Mouse (Mus musculus): ENCODE data around the gene Gm20489. TPM values are rescaled to one million over a fixed set of nuclear protein-coding genes. Genes with fewer than 3 reads are reported as not detected.

The Gm20489 gene
- polyA plus RNA-seq, 1 experiment from 2014 or later: not detected

- H3K4me2 ChIP-seq: no peak overlapping the region
- no peaks in the 10 kb centered on the region for H3K27me3 ChIP-seq
- no peaks in the 10 kb centered on the region for H3K36me3 ChIP-seq
- no peak overlapping the region for H3K4me3 ChIP-seq
- no peaks in the 10 kb centered on the region for H3K9me3 ChIP-seq (replicated peaks)
- H3K4me1 ChIP-seq (replicated peaks): peaks cover 21% of the 10 kb centered on the region
- no peak overlapping the region for H3K27ac ChIP-seq
- H3K9ac ChIP-seq: no peak overlapping the region
- WGBS: 78% methylated on average over 13 of the region's 13 CpGs
- ATAC-seq (replicated peaks; ENCODE audit: insufficient number of reproducible peaks, insufficient read depth, low FRiP score, low read depth): no peak
Measured at GRCm38 (mm10) chrX:101256603-101257002, 12.2 kb downstream of the Gm20489 start.

GRCm38 (mm10) chrX:101254740-101255139 lies 14.1 kb downstream of the Gm20489 start:
- Histone ChIP-seq H3K9ac (peak overlapping the region; percentile 71), H3K4me2 (peak overlapping the region; percentile 82), H3K4me1 (replicated peaks) (peaks cover 11% of the 10 kb centered on the region), H3K27me3 (no peaks in the 10 kb centered on the region), H3K9me3 (replicated peaks) (no peaks in the 10 kb centered on the region), H3K4me3 (peak overlapping the region; percentile 65), H3K27ac (peak overlapping the region; percentile 71), H3K36me3 (no peaks in the 10 kb centered on the region)
- WGBS: 12% methylated on average over 26 of the region's 26 CpGs
- ATAC-seq (replicated peaks; ENCODE audit: insufficient number of reproducible peaks, insufficient read depth, low FRiP score, low read depth): 0 out of 2 replicates have a peak, but pooled peaks have one; percentile 5

DNA sequence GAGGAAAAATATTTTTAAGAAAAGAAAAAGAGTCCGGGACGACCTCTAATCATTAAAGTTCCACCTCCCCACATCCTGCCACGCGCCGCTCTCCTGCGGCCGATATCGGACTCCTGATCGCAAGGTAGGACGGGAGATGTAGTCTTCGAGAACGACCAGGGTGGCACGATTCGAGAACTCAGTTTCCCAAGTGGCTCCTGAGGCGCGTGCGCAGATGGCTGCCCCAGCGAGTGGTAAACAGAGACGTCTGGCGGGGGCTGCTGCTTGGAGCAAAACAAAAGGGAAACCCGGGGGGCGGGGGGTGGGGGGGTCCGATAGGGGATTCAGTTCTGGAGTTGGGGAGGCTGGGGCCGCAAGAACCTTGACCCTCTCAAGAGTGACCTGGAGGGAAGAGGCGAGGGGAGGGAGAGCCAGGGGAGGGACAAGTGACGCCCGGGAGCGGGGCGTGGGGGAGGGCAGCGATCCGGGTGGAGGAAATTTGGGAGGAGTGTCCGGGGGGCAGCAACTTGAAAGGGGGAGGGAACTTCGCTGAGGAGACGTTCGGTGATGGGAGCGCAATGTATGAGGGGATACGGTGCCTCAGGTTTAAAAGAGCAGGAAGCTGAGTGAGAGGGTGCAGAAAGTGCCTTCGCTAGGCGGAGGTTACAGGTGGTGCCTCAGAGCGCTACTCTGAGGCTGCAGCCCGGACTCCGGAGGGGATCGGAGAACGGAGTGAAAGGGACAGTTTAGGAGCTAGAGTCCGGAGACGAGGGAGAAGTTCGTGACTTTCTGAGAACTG lies 14.7 kb downstream of the Gm20489 start, which contains the start of gene Foxo4:
Gene Foxo4 (plus strand): TSS at position 577 of the 778 bp plus-strand sequence.
- Histone ChIP-seq H3K27me3 (no peaks in the 10 kb centered on the region), H3K9me3 (replicated peaks) (no peaks in the 10 kb centered on the region), H3K9ac (peak within 1 kb of the TSS; percentile 71), H3K4me3 (peak within 1 kb of the TSS; percentile 65), H3K36me3 (no peaks in the 10 kb centered on the region), H3K4me1 (replicated peaks) (peaks cover 11% of the 10 kb centered on the region), H3K27ac (peak within 1 kb of the TSS; percentile 71), H3K4me2 (peak within 1 kb of the TSS; percentile 82)
- 15% methylated on average over 47 of the region's 47 CpGs for WGBS
- peak; percentile 84 for ATAC-seq (replicated peaks; ENCODE audit: insufficient number of reproducible peaks, insufficient read depth, low FRiP score, low read depth)

DNA sequence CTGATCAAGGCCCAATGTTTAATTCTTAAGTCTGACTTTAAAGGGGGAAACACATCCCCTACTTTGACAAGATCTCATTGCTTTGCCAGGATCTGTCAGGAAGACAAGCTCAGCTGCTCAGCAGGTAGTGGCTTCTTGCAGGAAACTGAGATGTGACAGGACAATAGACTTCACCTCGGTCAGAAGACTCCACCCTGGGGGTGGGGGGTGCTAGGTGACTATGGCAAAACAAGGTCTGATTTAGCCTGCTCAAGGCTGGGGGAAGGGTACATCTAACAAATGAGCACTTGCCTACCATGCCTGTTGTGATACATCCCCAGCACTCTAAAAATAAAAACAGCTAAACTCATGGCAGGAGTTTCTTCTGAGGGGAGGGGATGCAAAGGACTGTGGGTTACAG lies 23.8 kb downstream of the Gm20489 start:
- Histone ChIP-seq H3K9me3 (replicated peaks) (no peaks in the 10 kb centered on the region), H3K4me3 (no peak overlapping the region), H3K9ac (no peak overlapping the region), H3K27ac (no peak overlapping the region), H3K27me3 (no peaks in the 10 kb centered on the region), H3K36me3 (no peaks in the 10 kb centered on the region), H3K4me2 (no peak overlapping the region), H3K4me1 (replicated peaks) (no peaks in the 10 kb centered on the region)
- WGBS: 21% methylated on average over 1 of the region's 1 CpGs
- no peak for ATAC-seq (replicated peaks; ENCODE audit: insufficient number of reproducible peaks, insufficient read depth, low FRiP score, low read depth)

- Histone ChIP-seq H3K4me2 (peak overlapping the region; percentile 61), H3K27ac (peak overlapping the region; percentile 60), H3K4me1 (replicated peaks) (0 out of 2 replicates have a peak, but pooled peaks cover 4% of the 10 kb centered on the region), H3K27me3 (no peaks in the 10 kb centered on the region; the same call in 1 of the 2 replicates), H3K9me3 (replicated peaks) (no peaks in the 10 kb centered on the region), H3K36me3 (0 out of 2 replicates have a peak, but pooled peaks cover 4% of the 10 kb centered on the region), H3K4me3 (peak overlapping the region; percentile 67), H3K9ac (peak overlapping the region; percentile 25; the same call in 1 of the 2 replicates)
- 35% methylated on average over 7 of the region's 7 CpGs for WGBS
- ATAC-seq (replicated peaks; ENCODE audit: insufficient number of reproducible peaks, insufficient read depth, low FRiP score, low read depth): no peak
Measured at GRCm38 (mm10) chrX:101222796-101223162, 46.0 kb downstream of the Gm20489 start.

GRCm38 (mm10) chrX:101221834-101222795 lies 46.7 kb downstream of the Gm20489 start, which contains the start of gene Snx12:
Gene Snx12, minus strand, starts transcription at chrX:101222563.
- peak within 1 kb of the TSS; percentile 67 for H3K4me3 ChIP-seq
- peak within 1 kb of the TSS; percentile 61 for H3K4me2 ChIP-seq
- H3K9me3 ChIP-seq (replicated peaks): no peaks in the 10 kb centered on the region
- 16% methylated on average over 55 of the region's 55 CpGs for WGBS
- H3K9ac ChIP-seq: peak within 1 kb of the TSS; percentile 55
- H3K4me1 ChIP-seq (replicated peaks): 0 out of 2 replicates have a peak, but pooled peaks cover 4% of the 10 kb centered on the region
- 0 out of 2 replicates have a peak, but pooled peaks cover 4% of the 10 kb centered on the region for H3K36me3 ChIP-seq
- peak; percentile 97 for ATAC-seq (replicated peaks; ENCODE audit: insufficient number of reproducible peaks, insufficient read depth, low FRiP score, low read depth)
- H3K27me3 ChIP-seq: no peaks in the 10 kb centered on the region; the same call in 1 of the 2 replicates
- H3K27ac ChIP-seq: peak within 1 kb of the TSS; percentile 77

Other genes starting within 250 kb of the Gm20489 start
- 0.29 and 0.45 TPM in 2 replicates for gene Tex11, start 209.4 kb downstream of the Gm20489 start, polyA plus RNA-seq (2015; fragmentation: Nextera tagmentation; extraction: Ambion mirVana)
- gene Slc7a3, start 183.0 kb downstream of the Gm20489 start, polyA plus RNA-seq (2015; fragmentation: Nextera tagmentation; extraction: Ambion mirVana): 0.26 and 0.80 TPM in 2 replicates
- 34.3 and 39.7 TPM in 2 replicates for gene Snx12, start 46.5 kb downstream of the Gm20489 start, polyA plus RNA-seq (2015; fragmentation: Nextera tagmentation; extraction: Ambion mirVana)
- 1.4 and 1.9 TPM in 2 replicates for gene Foxo4, start 14.5 kb downstream of the Gm20489 start, polyA plus RNA-seq (2015; fragmentation: Nextera tagmentation; extraction: Ambion mirVana)
- gene Gm614, start 5.0 kb downstream of the Gm20489 start, polyA plus RNA-seq (2015; fragmentation: Nextera tagmentation; extraction: Ambion mirVana): not detected in 2 replicates
- 17.3 and 31.0 TPM in 2 replicates for gene Il2rg, start 768 bp downstream of the Gm20489 start, polyA plus RNA-seq (2015; fragmentation: Nextera tagmentation; extraction: Ambion mirVana)
- gene Med12, start 5.0 kb upstream of the Gm20489 start, polyA plus RNA-seq (2015; fragmentation: Nextera tagmentation; extraction: Ambion mirVana): 17.0 and 24.2 TPM in 2 replicates
- gene Nlgn3, start 30.1 kb upstream of the Gm20489 start, polyA plus RNA-seq (2015; fragmentation: Nextera tagmentation; extraction: Ambion mirVana): 1.7 and 3.3 TPM in 2 replicates
- gene Gjb1, start 107.4 kb upstream of the Gm20489 start, polyA plus RNA-seq (2015; fragmentation: Nextera tagmentation; extraction: Ambion mirVana): 0.21 and 0.91 TPM in 2 replicates
- 22.1 and 24.6 TPM in 2 replicates for gene Zmym3, start 151.8 kb upstream of the Gm20489 start, polyA plus RNA-seq (2015; fragmentation: Nextera tagmentation; extraction: Ambion mirVana)
- gene Nono, start 160.3 kb upstream of the Gm20489 start, polyA plus RNA-seq (2015; fragmentation: Nextera tagmentation; extraction: Ambion mirVana): 209 and 253 TPM in 2 replicates
- 77.1 and 88.5 TPM in 2 replicates for gene Itgb1bp2, start 180.1 kb upstream of the Gm20489 start, polyA plus RNA-seq (2015; fragmentation: Nextera tagmentation; extraction: Ambion mirVana)

Measured in heart, embryonic 15.5 days (tissue).